Mouse (Mus musculus): ENCODE measurements around the gene Alg13. TPM values are rescaled to one million over a fixed set of nuclear protein-coding genes. Genes with fewer than 3 reads are reported as not detected.

Alg13 gene
- 10 to 100 TPM; 19.5 to 24.4 TPM for total RNA-seq (2023)

DNA sequence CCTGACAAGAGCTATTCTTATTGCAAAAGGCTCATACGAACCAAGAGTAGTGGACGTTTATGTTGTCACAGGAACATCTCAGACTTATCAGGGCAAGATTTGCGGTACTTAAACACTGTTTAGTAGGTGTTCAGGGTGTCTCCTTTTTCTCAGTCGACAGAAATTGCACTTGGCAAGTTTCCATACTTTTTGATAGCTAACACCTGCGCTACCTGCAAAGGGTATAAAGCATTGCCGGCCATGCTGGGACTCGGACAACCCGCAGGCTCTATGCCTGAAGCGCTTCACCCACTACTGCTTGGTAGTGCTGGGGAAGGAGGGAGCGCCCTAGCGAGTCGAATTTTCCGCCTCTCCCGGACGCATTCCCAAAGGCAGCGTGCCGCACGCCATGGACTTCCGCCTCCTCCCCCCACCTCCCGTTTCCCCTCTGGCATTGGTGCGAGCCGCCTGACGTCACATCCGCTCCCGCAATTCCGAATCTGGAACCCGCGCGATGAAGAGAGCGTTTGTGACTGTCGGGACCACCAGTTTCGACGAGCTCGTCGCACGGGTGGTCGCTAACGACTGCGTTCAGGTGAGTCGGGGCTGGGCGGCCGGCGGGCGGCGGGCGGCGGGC, at the start of gene Alg13:
TSS of gene Alg13 (plus strand) at position 257 of the 616 bp plus-strand sequence.

Other genes with a start within 250 kb of the Alg13 start
- gene A730046J19Rik, start 164.1 kb upstream of the Alg13 start, total RNA-seq (2023): under 1 TPM in 1 of 2 experiments, not detected in 1; 0.12 TPM
- not detected for gene Trpc5os, start 138.8 kb downstream of the Alg13 start, total RNA-seq (2023)

Measured in T-cell, adult 66 days (primary cell).